Mouse (Mus musculus) thymus, postnatal 36 days (tissue): ENCODE measurements around the gene Lactb.

Experiments used
- DNase-seq, 2 experiments: peaks; one replicate each; pipeline ENCODE4 v3.0.0; 2022; ENCODE audit warnings: mixed read lengths in 2 of 2

Gene Lactb

GRCm38 (mm10) chr9:66975239-66975645, at the start of gene Lactb:
Gene Lactb, minus strand, starts transcription at chr9:66975484.
- DNase-seq: peak; percentile 95

DNA sequence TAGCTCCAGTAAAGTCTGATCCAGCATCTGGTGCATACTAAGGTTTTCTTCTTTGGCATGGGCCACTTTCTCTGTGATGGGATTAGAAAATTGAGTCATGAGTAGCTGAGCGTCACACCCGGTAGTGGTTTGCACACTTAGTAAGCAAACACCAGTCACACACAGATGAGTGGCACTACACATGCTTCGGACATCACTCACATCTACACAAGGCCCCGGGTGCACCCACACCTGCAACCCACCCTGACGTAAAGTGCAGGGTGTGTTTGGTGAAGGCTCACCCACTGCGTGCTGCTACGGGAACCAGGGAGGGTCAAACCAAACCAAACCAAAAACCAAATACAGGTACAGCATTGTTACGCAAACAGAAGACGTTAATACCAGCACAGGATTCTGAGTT, 48.1 kb upstream of the Lactb start:
- DNase-seq: no peak

DNA sequence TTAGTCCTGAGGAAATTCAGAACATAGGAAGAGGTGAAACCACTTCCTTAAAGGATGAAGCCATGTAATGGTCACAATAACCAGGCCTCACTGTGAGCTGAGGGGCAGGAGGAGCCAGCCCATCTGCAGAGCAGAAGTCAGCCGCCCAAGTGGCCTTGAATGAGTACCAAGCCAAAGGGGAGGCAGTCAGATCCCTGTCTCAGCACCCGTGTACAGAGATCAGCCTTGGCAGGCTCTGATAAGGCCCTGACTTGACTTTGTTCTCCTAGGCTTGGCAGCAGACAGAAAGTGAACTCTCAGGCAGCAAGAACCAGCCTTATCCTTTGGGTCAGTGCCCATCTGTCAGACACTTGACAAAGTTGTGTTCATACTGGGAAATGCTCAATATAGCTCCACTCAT, 44.8 kb upstream of the Lactb start:
- DNase-seq: no peak

DNA sequence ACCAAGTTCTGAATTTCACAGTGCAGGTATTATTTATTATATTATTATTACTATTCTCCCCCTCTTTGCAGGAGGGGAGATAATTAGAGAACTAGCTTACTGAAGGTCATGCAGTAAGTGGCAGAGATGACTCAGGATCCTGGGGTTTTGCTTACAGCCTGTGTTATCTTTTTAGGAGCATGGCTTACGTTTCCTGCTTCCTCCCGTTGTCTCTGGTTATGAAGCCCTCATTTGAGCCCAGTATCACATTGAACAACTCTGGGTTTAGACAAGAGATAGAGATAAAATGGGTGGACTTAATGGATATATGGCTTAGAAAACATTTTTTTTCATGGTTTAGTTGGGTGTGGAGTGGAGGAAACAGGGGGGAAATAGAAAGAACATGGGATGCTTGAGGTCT, 38.2 kb upstream of the Lactb start:
- DNase-seq: no peak

DNA sequence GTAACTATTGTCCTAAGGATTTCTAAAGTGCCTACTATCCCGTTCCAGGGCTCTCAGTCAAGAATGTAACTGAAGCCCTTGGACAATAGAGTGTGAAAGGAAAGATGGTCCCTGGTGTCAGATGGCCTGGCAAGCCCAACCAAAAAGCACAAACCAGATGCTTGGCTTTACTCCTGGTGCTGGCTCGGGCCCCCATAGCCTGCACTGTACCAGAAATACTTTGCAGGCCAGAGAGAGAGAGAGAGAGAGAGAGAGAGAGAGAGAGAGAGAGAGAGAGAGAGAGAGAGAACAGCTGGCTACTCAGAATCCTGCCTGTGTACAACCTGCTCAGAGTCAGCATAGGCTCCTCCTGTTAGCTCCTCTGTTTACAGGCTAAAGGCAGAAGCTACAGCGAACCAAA, 37.2 kb upstream of the Lactb start:
- no peak for DNase-seq

DNA sequence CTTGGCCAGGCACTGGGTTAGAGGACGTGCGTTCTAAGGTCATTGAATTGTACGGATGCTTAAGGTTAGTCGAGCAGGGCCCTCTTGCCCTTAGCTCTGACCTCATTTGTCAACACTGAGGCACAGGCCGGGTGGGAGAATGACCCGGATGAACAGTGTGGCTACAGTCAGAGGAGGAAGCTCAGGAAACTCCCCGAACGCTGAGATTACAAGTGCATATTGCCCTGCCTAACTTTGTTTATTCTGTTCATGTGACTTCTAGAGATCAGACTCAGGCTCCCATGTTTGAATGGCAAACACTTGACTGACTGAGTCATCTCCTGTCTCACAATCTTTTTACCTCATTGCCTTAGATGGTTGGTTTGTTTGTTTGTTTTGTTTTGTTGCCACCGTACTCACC, 36.2 kb upstream of the Lactb start:
- DNase-seq: no peak

DNA sequence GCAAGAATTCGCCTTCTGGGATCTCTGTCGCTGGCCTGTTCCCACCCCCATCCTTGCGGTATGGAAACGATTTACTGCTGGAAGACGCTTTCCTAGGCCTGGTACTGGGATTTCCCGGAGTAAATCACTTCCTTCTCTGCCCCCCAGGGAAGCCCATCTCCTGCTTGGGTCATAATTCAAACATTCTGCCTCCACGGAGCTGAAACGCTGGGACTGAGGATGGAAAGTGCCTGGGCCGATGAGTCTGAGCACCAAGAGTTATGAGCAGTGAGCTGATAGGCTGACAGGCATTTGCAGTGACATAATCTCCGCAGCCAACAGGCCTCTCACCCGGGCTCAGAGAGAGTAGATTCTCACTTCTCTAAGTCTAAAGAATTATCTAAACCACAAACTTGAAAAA, 33.5 kb upstream of the Lactb start:
- no peak for DNase-seq

DNA sequence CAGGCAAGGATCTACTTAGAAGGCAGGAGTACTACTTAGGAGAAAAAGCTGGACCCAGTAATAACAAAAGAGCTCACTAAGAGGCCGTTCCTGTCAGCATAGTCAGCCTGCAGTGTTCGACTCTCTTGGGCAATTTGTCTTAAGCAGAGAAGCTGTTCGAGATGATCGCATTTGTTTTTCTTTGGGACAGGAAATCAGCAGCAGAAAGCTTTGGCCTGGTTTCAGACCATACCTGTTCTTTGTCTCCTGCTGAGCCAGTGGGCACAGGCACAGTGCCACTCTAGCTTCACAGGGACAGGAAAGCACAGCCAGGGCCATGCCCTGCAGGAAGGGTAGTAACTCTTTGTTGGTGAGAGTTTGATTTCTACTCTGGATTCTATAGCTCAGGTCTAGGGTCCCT, 31.1 kb upstream of the Lactb start:
- no peak for DNase-seq

- DNase-seq: no peak
These were observed 30.0 kb upstream of the Lactb start for GRCm38 (mm10) chr9:67005161-67005742.

GRCm38 (mm10) chr9:67003656-67004055, 28.4 kb upstream of the Lactb start:
- no peak for DNase-seq

DNA sequence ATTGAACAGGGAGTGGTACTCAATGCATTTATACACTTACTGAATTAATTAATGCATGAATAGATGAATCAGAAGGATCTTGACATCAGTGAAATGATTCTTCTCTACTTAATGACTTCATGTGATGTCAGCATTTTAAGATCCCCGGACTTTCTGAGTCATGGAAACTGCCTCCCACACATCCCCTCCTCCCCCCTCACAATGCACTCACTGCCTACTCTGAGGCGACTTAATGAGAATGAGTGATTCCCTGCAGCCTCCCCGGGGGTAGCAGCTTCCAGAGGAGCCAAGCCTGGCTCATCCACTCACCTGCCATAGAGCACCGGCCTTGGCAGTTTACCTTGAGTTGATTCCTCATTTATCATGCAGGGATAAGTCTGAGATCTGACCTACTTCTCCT, 27.9 kb upstream of the Lactb start:
- DNase-seq: no peak

- DNase-seq: no peak
These were observed 26.2 kb upstream of the Lactb start for GRCm38 (mm10) chr9:67001506-67001905.

DNA sequence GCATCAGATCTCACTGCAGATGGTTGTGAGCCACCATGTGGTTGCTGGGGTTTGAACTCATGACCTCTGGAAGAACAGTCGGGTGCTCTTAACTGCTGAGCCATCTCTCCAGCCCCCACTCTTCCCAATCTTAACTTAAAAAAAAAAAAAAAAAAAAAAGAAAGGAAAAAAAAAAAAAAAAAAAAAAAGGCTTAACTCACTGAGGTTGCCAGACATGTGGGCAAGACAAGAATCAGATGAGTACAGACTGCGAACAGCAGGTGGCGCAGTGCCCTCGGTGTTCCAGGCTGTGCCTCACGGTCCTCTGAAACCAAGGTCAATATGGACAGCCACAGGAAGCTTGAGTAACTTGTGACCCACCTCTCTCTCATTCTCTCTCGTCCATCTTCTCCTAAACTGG, 25.8 kb upstream of the Lactb start:
- DNase-seq: peak; percentile 63 to 67

DNA sequence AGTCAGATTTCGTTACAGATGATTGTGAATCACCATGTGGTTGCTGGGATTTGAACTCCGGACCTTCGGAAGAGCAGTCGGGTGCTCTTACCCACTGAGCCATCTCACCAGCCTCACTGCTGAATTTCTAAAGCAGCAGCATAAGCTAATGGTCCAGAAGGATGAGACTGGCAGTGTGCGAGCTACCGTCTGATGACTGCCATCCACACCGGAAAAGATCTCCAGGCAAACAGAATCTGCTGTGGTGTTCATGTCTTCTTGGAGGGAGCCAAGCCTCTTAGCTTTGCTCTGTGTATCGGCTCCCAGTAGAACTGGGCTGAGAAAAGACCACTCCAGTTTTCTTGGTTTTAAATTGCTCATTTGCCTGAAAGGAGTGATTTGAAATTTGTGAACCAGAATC, 24.4 kb upstream of the Lactb start:
- no peak for DNase-seq

- no peak for DNase-seq
These were observed 16.6 kb upstream of the Lactb start for GRCm38 (mm10) chr9:66991750-66992410.

GRCm38 (mm10) chr9:66991021-66991749, 15.9 kb upstream of the Lactb start:
- no peak for DNase-seq

- no peak for DNase-seq
These were observed 14.8 kb upstream of the Lactb start for GRCm38 (mm10) chr9:66990046-66990445.

DNA sequence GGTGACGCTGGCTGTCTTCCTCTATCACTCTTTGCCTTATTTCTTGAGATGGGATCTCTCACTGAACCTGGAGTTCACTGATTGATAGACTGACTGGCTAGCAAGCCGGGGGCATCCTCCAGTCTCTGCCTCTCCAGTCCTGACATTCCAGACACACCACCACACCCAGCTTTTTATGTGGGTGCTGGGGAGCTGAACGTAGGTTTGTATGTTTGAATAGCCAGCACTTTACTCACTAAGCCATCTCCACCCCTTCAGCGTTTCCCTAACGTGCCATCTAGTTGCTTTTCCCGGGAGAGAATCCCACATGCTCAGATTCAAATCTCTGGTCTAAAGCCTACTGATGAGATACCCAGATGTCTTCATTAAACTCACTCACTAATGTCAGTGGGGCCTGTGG, 14.3 kb upstream of the Lactb start:
- DNase-seq: no peak

GRCm38 (mm10) chr9:66988888-66989414, 13.7 kb upstream of the Lactb start:
- no peak for DNase-seq

GRCm38 (mm10) chr9:66988198-66988887, 13.1 kb upstream of the Lactb start:
- DNase-seq: no peak

GRCm38 (mm10) chr9:66985377-66985776, 10.1 kb upstream of the Lactb start:
- DNase-seq: peak; percentile 51 to 53

- no peak for DNase-seq
These were observed 6.8 kb upstream of the Lactb start for GRCm38 (mm10) chr9:66982085-66982484.

DNA sequence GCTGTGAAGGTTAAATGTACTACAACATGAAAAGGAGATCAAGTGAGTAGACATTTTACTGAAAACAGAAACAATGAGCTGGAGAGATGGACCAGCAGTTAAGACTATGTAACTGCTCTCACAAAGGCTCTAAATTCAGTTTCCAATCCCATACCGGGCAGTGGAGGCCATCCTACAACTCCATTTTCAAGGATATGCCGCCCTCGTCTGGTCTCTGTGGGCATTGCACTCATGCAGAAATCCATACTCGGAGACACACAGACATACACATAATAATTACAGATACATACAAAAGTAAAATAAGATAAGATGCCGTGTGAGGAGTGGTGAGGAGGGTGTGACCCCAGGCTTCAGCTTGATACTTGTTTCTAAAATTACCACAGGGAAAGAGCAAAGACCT, 5.2 kb upstream of the Lactb start:
- peak; percentile 64 to 73 for DNase-seq
